Mouse (Mus musculus) kidney, postnatal 0 days (tissue): ENCODE measurements around the gene Pecr. TPM values are rescaled to one million over a fixed set of nuclear protein-coding genes. Genes with fewer than 3 reads are reported as not detected.

ENCODE experiments used
- ATAC-seq: fragments of 200-750 bp; cut with Nextera tagmentation; replicated peaks from 2 replicates; pipeline ENCODE4 v1.8.0; 2017; ENCODE audit warnings: low read depth, moderate number of reproducible peaks, moderate TSS enrichment, moderate library complexity; ENCODE audit not compliant: low FRiP score
- DNase-seq: peaks from one replicate; pipeline ENCODE4 v3.0.0-alpha.2; 2016; ENCODE audit warnings: low spot score
- H3K27ac ChIP-seq: fragments of 300-500 bp; sonication (generic); 2 replicates; pipeline ENCODE4 v1.5.1; 2014; ENCODE audit warnings: mild to moderate bottlenecking
- H3K27me3 ChIP-seq: fragments of 300-500 bp; sonication (generic); 2 replicates; pipeline ENCODE4 v1.6.1; 2014; ENCODE audit warnings: low read length, mixed read lengths; ENCODE audit not compliant: insufficient read depth
- H3K36me3 ChIP-seq: fragments of 300-500 bp; sonication (generic); 2 replicates; pipeline ENCODE4 v1.6.1; 2014; ENCODE audit warnings: low read length, mixed read lengths; ENCODE audit not compliant: insufficient read depth
- H3K4me1 ChIP-seq: fragments of 300-500 bp; sonication (generic); replicated peaks from 2 replicates; pipeline ENCODE4 v1.6.1; 2014; ENCODE audit warnings: antibody characterized with exemption, low read length, mixed read lengths; ENCODE audit not compliant: insufficient read depth
- H3K4me2 ChIP-seq: fragments of 300-500 bp; sonication (generic); 2 replicates; pipeline ENCODE4 v1.6.1; 2014; ENCODE audit warnings: mild to moderate bottlenecking, low read length, moderate library complexity, mixed read lengths
- H3K4me3 ChIP-seq: fragments of 300-500 bp; sonication (generic); replicated peaks from 2 replicates; pipeline ENCODE4 v1.5.1; 2014; ENCODE audit warnings: low read depth, low read length
- H3K9ac ChIP-seq: fragments of 300-500 bp; sonication (generic); 2 replicates; pipeline ENCODE4 v1.6.1; 2014; ENCODE audit warnings: low read depth, low read length
- H3K9me3 ChIP-seq: fragments of 300-500 bp; sonication (generic); replicated peaks from 2 replicates; pipeline ENCODE4 v1.6.1; 2016; ENCODE audit warnings: low read length, inconsistent platforms, mixed read lengths
- CTCF ChIP-seq: IDR thresholded peaks from 2 replicates; pipeline ENCODE4 v1.5.1; 2016; ENCODE audit warnings: antibody characterized with exemption, low read depth, mild to moderate bottlenecking, moderate library complexity
- WGBS: fragments of 180-500 bp; shearing (Covaris S2); extraction: QIAGEN DNeasy Blood & Tissue Kit; methylation state at CpG from one replicate; pipeline ENCODE4 v1.1.7; 2014; 5-methylcytosine and 5-hydroxymethylcytosine counted together
- polyA plus RNA-seq: library from polyadenylated mRNA; unstranded; fragments of >200 nt; fragmentation: Nextera tagmentation; extraction: Ambion mirVana; gene quantifications from 2 replicates; pipeline ENCODE4 v1.2.1, GENCODE M21; 2015

Pecr gene
- polyA plus RNA-seq, 1 experiment from 2014 or later: 82.0 TPM

- no peaks in the 10 kb centered on the region for H3K27me3 ChIP-seq
- H3K4me1 ChIP-seq: no peaks in the 10 kb centered on the region
- ATAC-seq (no peak), DNase-seq (no peak)
- H3K9me3 ChIP-seq: no peaks in the 10 kb centered on the region
- no peak for TF ChIP-seq CTCF
- H3K4me3 ChIP-seq: no peak overlapping the region
- 88% methylated on average over 4 of the region's 4 CpGs for WGBS
- no peaks in the 10 kb centered on the region for H3K36me3 ChIP-seq
- no peak overlapping the region for H3K4me2 ChIP-seq
- no peak overlapping the region for H3K9ac ChIP-seq
- no peak overlapping the region for H3K27ac ChIP-seq
These were observed 7.3 kb upstream of the Pecr start for GRCm38 (mm10) chr1:72291421-72291820.

GRCm38 (mm10) chr1:72290896-72291295 lies 6.8 kb upstream of the Pecr start:
- Histone ChIP-seq H3K4me1 (no peaks in the 10 kb centered on the region), H3K9ac (no peak overlapping the region), H3K27me3 (no peaks in the 10 kb centered on the region), H3K4me3 (no peak overlapping the region), H3K27ac (no peak overlapping the region), H3K36me3 (no peaks in the 10 kb centered on the region), H3K9me3 (no peaks in the 10 kb centered on the region), H3K4me2 (no peak overlapping the region)
- no peak for DNase-seq
- ATAC-seq: no peak
- 94% methylated on average over 4 of the region's 4 CpGs for WGBS
- TF ChIP-seq CTCF: no peak

GRCm38 (mm10) chr1:72288527-72289150 lies 4.5 kb upstream of the Pecr start:
- WGBS: 55% methylated on average over 4 of the region's 4 CpGs
- Histone ChIP-seq H3K4me1 (no peaks in the 10 kb centered on the region), H3K4me2 (no peak overlapping the region), H3K9ac (no peak overlapping the region), H3K36me3 (no peaks in the 10 kb centered on the region), H3K4me3 (no peak overlapping the region), H3K27me3 (no peaks in the 10 kb centered on the region), H3K9me3 (no peaks in the 10 kb centered on the region), H3K27ac (peak overlapping the region; percentile 69; the same call in 1 of the 2 replicates)
- ATAC-seq (no peak), DNase-seq (peak; percentile 12)
- no peak for TF ChIP-seq CTCF

- Histone ChIP-seq H3K36me3 (no peaks in the 10 kb centered on the region), H3K4me3 (no peak overlapping the region), H3K9ac (no peak overlapping the region), H3K4me2 (no peak overlapping the region), H3K27ac (peak overlapping the region; percentile 52; the same call in 1 of the 2 replicates), H3K4me1 (no peaks in the 10 kb centered on the region), H3K27me3 (no peaks in the 10 kb centered on the region), H3K9me3 (no peaks in the 10 kb centered on the region)
- ATAC-seq (peak; percentile 26), DNase-seq (peak; percentile 46)
- TF ChIP-seq CTCF: no peak
- WGBS: 66% methylated on average over 4 of the region's 4 CpGs
These were observed 3.8 kb upstream of the Pecr start for GRCm38 (mm10) chr1:72287893-72288292.

- no peak for ATAC-seq
- Histone ChIP-seq H3K4me3 (no peak overlapping the region), H3K9me3 (no peaks in the 10 kb centered on the region), H3K4me1 (no peaks in the 10 kb centered on the region), H3K27me3 (no peaks in the 10 kb centered on the region), H3K36me3 (no peaks in the 10 kb centered on the region), H3K27ac (no peak overlapping the region; the same call in 1 of the 2 replicates), H3K9ac (no peak overlapping the region), H3K4me2 (no peak overlapping the region)
- no peak for TF ChIP-seq CTCF
- DNase-seq: peak; percentile 29
- WGBS: 29% methylated on average over 5 of the region's 5 CpGs
These were observed 2.8 kb upstream of the Pecr start for GRCm38 (mm10) chr1:72286904-72287303.

- no peak for DNase-seq
- 6% methylated on average over 5 of the region's 5 CpGs for WGBS
- no peak for ATAC-seq
- Histone ChIP-seq H3K27me3 (no peaks in the 10 kb centered on the region), H3K9ac (no peak overlapping the region), H3K4me1 (no peaks in the 10 kb centered on the region), H3K36me3 (no peaks in the 10 kb centered on the region), H3K9me3 (no peaks in the 10 kb centered on the region), H3K27ac (no peak overlapping the region), H3K4me2 (peak overlapping the region; percentile 88), H3K4me3 (peak overlapping the region; percentile 8; the same call in 1 of the 2 replicates)
- TF ChIP-seq CTCF: no peak
These were observed 425 bp upstream of the Pecr start for GRCm38 (mm10) chr1:72284539-72284938.

- Histone ChIP-seq H3K27me3 (no peaks in the 10 kb centered on the region), H3K4me1 (no peaks in the 10 kb centered on the region), H3K27ac (no peak overlapping the region), H3K4me3 (no peak overlapping the region), H3K9ac (no peak overlapping the region), H3K36me3 (no peaks in the 10 kb centered on the region), H3K4me2 (no peak overlapping the region), H3K9me3 (no peaks in the 10 kb centered on the region)
- TF ChIP-seq CTCF: no peak
- DNase-seq: no peak
- ATAC-seq: no peak
- 59% methylated on average over 1 of the region's 1 CpGs for WGBS
These were observed 1.5 kb downstream of the Pecr start for GRCm38 (mm10) chr1:72282604-72283003.
